Mouse (Mus musculus) heart, postnatal 14 days (tissue): ENCODE results near the gene Notum. TPM values are rescaled to one million over a fixed set of nuclear protein-coding genes. Genes with fewer than 3 reads are reported as not detected.

Experiments used
- DNase-seq, 2 experiments: peaks; one replicate each; pipeline ENCODE4 v3.0.0; 2021 to 2022
- intact Hi-C: fragments of 180-260 bp; cut with DNase I; formaldehyde crosslinking; loops from one replicate; pipeline ENCODE4 v1.15.1; 2025
- total RNA-seq, 2 experiments: library from RNA; stranded (reverse); gene quantifications; 2 replicates each; pipeline ENCODE4 v1.2.3; 2021

Gene Notum
- total RNA-seq, 2 experiments from 2014 or later, result 0.27 TPM; not detected in 1

DNA sequence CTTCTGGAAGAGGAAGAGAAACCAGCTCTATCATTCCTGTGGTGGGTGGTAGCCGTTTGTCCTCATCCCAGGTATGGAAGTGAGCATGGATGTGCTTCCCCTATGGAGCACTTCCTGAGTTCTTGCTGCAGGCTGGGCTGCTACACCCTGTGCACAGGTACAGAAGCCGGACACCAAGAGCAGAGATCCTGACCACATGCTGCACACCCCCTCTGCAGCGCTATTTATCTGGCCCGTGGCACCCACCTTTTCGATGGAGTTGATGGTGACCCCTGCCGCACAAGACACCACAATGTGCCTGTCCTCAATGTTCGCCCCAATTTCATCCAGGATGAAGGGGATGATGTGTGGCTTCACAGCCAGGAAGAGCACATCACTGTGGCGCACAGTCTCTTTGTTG lies 19.1 kb downstream of the Notum start:
- no peak for DNase-seq
- intact Hi-C loops, result no loop called here

- DNase-seq, result no peak
- intact Hi-C loops, result no loop called here
Measured at GRCm38 (mm10) chr11:120641255-120641654, 19.7 kb downstream of the Notum start.

GRCm38 (mm10) chr11:120634810-120635209 lies 26.2 kb downstream of the Notum start:
- no peak for DNase-seq
- intact Hi-C loops, result no loop called here

GRCm38 (mm10) chr11:120633520-120634343 lies 27.2 kb downstream of the Notum start, which contains the start of gene Mafg:
TSS of gene Mafg (minus strand) at chr11:120633600.
- peak; percentile 94 to 95 for DNase-seq
- intact Hi-C loops, result no loop called here

DNA sequence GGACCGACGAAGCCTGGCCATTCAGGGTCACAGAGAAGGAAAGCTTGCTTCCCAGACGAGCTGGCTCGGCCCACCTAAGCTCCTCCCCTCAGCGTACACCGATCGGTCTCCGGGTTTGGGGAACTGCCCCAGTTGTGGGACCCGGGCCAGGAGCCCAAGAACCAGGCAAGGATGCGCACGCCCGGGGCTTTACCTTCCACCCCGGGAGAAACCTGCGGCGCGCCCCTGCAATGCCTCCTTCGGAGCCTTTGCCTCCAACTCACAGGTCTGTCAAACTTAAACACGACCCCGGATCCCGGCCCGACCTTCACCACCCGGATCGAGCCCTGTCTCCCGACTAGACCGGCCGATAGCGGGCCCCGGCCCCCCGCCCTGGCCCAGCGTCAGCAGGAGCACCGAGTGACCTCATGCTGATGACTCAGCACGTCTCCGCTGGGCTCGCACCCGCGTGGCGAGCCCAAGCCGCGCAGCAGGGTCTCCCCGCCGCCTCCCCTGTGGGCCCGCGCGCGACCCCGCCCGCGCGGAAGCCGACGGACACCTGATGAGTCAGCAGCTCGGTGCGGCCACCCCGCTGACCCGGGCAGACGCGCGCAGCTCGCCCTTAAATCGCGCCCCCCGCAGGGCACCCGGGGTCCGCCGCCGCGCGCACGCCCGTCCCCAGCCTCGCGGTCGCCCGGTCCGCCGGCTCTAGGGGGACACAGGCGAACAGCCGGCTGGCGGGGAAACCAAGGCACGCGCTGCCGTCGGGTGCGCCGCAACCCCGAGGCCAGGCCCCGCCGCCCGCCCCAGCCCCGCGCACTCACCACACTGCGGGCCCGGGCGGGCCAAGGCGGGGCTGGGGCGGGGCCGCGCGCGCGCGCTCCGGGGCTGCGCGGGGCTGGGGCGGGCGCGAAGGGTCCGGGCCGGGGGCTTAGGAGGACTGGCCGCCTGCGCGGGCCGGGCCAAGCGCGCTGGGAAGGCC lies 28.1 kb downstream of the Notum start:
- intact Hi-C loops, result no loop called here
- DNase-seq, result peak; percentile 74 to 75

DNA sequence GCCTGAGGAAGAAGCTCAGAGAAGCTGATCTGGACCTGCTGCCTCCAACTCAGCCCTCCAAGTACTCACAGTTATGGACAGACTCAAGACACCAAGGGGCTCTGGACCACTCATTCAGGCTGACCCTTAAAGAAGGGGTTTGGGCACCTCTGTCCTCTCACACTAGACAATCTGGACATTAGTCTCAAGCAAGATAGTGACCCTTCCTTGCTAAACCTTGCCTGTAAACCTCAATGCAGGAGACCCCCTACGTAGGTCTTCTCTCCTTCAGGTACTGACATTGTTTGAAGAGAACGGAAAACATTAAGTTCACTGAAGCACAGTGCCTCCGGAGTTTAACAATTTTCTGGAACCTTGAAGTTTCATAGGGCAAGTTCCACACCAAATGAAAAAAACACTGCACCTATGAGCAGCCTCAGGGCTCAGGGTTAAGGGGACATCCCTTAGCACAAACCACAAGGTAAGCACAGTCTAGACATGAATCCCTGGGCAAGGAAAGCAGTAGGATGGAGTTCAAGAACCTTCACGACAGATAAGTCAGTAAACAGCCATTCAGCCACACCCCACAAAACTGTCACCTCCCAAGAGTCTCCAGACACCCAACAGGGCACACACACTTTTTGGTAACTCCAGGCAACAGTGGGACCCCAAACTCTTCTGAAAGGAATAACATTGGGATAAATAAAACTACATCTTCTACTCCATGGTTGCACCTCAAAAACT lies 29.1 kb downstream of the Notum start:
- no peak for DNase-seq
- intact Hi-C loops, result no loop called here

DNA sequence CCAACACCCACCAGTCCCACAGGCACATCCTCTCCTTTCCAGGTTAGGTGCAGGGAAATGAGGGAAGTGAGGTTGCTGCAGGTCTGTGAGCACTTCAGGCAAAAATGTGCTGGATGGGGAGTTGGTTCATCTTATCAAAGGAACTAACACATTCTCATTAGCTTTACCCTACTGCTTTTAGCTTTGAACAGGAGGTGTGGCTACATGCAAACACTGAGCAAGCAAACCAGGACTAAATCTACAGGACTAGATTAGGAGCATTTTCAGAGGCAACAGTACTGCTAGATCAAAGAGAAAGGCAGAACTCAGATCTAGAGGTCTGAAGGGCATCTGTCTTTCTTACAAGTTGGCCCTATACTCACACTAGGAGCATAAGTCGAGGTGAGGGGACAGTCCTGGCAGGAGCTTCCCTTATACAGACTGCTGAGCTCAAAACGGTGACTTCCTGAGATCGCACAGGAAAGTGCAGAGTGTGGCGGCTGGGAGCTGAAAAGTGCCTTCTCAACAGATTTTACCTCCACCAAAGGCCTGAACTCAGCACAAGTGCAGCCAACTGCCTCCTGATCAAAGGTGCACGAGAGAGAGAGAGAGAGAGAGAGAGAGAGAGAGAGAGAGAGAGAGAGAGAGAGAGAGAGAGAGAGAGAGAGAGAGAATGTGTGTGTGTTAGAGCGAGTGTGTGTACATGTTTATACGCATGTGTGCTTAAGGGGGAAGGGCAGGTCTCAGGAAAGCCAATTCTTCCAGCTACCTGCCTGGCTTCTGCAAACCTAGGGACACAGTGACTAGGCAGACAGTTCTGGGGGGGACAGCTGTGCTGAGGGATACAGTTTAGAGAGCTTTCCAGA lies 29.9 kb downstream of the Notum start:
- intact Hi-C loops, result no loop called here
- no peak for DNase-seq

- intact Hi-C loops, result no loop called here
- peak in 1 of 2 experiments; percentile 57 for DNase-seq
Measured at GRCm38 (mm10) chr11:120630401-120630871, 30.5 kb downstream of the Notum start.

GRCm38 (mm10) chr11:120629911-120630310 lies 31.1 kb downstream of the Notum start:
- DNase-seq, result peak; percentile 70 to 71
- intact Hi-C loops, result no loop called here

GRCm38 (mm10) chr11:120629341-120629730 lies 31.6 kb downstream of the Notum start:
- intact Hi-C loops, result no loop called here
- no peak for DNase-seq

DNA sequence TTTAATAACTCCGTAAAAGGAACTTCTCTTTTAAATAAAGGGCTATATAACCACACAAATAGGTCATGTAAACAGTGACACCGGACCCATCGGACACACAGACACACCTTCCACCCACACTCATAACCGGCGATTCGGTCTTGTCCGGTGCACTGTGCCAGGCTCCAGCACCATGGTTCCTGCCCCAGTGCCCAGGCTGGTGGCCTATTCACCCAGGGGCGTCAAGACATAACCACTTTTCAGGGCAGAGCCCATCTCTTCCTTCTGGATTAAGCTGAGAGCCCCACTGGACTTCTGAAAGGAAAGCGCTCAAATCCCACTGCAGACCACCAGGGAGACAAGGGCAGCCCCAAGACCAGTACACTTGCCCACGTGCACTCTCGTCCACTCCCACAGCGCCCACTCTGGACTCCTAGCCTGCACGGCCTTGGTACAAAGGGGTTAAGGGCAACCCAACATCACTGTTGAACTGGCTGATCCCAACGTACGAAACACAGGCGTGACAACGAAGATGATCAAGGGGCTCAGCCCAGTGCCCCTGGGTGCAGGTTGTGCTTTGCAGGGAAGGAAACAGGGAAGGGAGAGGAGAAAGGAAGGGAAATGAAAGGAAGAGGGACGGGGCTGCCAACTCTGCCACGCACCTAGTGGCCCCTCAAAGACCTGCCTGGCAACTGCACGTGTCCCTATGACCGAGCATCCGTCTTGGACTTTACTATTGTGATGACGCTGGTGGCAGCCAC lies 32.2 kb downstream of the Notum start:
- no peak for DNase-seq
- intact Hi-C loops, result no loop called here

DNA sequence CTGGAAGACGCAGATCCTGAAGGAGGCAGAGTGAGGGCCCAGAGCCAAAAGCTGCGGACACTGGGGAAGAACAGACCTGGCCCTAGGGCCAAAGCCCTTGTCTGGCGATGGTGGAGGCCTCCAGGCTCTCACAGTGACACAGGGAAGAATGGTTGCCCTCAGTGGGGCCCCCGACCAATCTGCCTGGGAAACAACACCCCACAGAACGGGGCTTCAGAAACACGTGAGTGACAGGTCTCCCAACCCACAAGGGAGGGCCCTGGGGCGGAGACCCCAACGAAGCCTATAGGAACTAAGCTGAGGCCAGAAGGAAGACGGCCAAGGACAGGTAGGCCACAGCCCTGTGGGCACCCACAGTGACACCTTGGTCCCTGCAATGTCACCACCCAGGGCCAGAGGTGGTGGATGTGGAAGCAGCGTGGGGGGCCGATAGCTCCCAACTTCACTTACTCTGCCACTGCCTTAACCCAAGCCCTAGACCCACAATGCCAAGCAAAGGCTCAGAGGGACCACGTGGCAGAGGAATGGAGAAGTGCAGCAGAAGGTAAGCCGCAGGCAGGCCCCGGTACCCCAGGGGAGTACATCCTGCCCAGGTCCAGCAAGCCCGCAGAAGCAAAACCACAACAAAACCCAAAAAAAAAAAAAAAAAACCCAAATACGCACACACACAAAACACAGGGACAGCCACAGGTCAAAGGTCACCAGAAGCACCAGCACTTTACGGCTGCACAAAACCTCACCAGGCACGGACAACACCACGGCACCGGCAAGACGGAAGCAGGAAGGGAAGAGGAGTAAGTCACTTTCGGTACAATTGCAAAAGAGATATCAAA lies 33.3 kb downstream of the Notum start:
- intact Hi-C loops, result no loop called here
- no peak for DNase-seq

- no peak for DNase-seq
- intact Hi-C loops, result no loop called here
Measured at GRCm38 (mm10) chr11:120626785-120627467, 34.0 kb downstream of the Notum start.

GRCm38 (mm10) chr11:120625152-120625775 lies 35.7 kb downstream of the Notum start, which contains the start of gene Sirt7:
TSS of gene Sirt7 (minus strand) at chr11:120625240.
- intact Hi-C loops, result loop anchor here (2.0 kb wide), 1 partner anchor 50 kb away; no protein-coding TSS in a partner anchor
- DNase-seq, result no peak

GRCm38 (mm10) chr11:120624680-120625111 lies 36.3 kb downstream of the Notum start:
- intact Hi-C loops, result loop anchor here (2.0 to 5.0 kb wide), 2 partner anchors 50 to 173 kb away; partner anchors contain the start of gene Dus1l

GRCm38 (mm10) chr11:120623961-120624679 lies 36.9 kb downstream of the Notum start:
- peak; percentile 69 to 80 for DNase-seq
- intact Hi-C loops, result loop anchor here (2.0 to 5.0 kb wide), 2 partner anchors 51 to 173 kb away; partner anchors contain the start of gene Dus1l

More at GRCm38 (mm10) chr11:120624680-120625111, 36.3 kb downstream of the Notum start:
- peak; percentile 89 to 90 for DNase-seq
